Mouse (Mus musculus) gastrocnemius, postnatal 4 days (tissue): ENCODE measurements around the gene Ank. TPM values are rescaled to one million over a fixed set of nuclear protein-coding genes. Genes with fewer than 3 reads are reported as not detected.
"Not testable (repeated sequence)": the region's sequence is repeated elsewhere in the genome, so short reads cannot be mapped to it uniquely, and the experiment has no call there.

ENCODE experiments used
- DNase-seq, 2 experiments: peaks; one replicate each; pipeline ENCODE4 v3.0.0; 2021 to 2022; ENCODE audit warnings: low spot score in 2 of 2, mixed read lengths in 2 of 2
- total RNA-seq, 2 experiments: library from RNA; stranded (reverse); gene quantifications; 2 replicates each; pipeline ENCODE4 v1.2.3; 2021

Ank gene
- total RNA-seq, 2 experiments from 2014 or later = 21.5 to 26.0 TPM

DNA sequence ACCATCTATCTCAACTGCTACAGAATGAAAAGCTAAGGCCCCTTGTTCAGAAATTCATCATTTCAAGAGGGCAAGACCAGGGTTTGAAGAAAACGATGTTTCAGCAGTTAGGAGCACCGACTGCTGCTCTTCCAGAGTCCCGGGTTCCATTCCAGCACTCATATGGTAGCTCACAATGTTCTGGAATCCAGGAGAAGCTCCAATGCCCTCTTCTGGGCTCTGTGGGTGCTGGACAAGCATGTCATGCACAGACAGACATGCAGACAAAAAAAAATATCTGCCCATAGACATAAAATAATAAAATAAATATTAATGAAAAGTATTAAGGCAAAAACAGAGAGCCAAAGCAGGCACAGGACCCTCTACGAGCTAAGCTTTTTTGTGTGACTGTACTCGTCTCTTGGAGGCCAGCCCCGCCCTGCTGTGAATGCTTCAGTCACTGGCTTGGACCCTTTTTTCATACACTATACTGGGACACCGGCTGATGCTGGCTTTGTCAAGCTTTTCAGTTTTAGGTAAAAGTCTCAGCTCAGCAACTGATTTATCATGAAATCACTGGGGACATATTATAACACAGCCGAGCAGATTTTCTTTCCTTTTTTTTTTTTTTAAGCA is 979 bp upstream of the Ank start:
- no peak for DNase-seq

DNA sequence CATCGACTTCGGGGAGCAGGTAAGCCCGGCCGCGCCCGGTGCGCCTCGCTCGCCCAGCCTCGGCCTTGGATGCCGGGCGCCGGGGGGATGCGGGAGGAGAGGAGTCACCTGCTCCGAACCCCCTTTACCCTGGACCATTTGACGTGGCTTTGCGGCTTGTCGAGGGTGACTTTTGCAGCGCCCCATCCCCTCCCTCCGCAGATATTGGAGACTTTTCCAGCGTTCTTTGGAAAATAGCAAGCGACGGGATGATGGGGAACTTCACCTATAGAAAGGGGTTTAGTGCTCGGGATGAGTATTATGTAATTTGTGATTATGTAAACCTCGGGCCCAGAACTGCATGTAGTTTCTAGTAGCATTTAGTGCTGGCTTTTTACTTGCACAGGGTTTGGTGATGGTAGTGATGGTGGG is 609 bp downstream of the Ank start:
- no peak for DNase-seq

DNA sequence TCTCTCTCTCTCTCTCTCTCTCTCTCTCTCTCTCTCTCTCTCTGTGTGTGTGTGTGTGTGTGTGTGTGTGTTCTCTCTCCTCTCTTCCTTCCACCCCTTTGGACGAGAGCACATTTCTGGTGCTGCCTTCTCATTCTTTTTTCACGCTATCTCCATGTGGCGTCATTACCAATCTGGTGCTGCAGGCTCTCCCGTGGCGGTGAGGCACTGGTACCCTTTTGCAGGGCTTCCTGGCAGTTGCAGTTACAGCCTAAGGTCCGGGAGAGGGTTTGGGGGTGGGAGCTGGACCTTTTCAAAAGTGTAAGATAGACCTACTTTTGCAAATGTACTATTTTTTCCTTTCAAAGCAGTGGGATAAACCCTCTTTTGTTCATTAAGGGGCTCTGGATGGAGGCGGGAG is 1.2 kb downstream of the Ank start:
- no peak for DNase-seq

DNA sequence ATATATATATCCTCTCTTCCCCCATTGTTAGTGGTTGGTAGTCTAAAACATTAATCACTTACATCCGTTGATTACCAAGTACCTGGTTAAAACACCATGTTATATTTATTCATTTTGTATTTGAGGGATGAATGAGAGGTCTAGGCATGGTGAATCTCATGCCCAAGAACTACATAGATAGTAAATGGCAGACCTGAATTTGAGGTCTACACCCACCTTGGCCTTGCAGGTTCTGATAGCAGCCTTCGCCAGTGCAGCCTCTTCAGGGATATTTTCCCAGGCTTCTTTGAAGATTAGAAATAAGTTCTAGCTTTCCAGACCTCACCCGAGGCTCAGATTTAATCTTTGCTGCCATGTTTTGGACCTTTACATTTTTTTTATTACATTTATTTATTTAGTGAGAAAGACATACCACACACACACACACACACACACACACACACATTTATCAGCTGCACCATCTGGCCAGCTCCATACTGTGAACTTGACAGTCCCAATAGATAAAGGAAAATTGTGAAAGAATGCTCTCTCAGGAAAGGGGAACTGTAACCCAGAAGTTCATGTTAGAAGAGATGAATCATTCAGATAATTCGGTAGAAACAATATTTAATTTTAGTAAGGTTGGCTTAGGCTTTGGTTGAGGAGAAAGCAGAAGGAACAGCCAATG is 2.5 kb downstream of the Ank start:
- no peak for DNase-seq

DNA sequence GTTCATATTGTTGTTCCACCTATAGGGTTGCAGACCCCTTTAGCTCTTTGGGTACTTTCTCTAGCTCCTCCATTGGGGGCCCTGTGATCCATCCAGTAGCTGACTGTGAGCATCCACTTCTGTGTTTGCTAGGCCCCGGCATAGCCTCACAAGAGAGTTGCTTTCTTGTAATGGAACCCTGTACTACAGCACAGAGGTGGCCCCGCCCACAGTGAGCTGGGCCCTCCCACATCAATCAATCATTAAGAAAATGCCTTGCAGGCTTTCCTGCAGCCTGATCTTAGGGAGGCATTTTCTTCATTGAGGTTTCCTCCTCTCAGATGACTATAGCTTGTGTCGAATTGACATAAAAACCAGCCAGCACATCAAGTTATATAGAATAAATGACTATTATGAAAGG is 3.9 kb downstream of the Ank start:
- DNase-seq = not testable (repeated sequence)

DNA sequence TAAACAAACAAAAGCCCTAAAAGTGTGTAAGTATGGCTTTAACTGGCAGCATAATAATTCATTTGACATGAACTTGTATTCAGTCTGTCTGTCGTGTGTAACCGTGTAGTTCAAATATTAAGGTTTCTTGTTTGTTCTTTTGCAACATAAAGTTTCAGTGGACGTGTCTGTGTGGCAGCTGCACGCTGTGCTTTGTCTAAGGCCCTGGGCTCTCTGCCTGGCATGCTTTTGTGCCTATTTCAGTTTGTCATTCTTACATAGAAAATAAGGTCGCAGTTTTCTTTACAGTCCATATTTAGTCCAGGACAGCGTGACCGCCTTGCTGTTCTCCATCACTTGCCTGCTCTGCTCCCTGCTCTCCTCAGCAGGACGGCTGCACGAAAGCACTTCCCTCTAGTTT is 5.8 kb downstream of the Ank start:
- DNase-seq = no peak

DNA sequence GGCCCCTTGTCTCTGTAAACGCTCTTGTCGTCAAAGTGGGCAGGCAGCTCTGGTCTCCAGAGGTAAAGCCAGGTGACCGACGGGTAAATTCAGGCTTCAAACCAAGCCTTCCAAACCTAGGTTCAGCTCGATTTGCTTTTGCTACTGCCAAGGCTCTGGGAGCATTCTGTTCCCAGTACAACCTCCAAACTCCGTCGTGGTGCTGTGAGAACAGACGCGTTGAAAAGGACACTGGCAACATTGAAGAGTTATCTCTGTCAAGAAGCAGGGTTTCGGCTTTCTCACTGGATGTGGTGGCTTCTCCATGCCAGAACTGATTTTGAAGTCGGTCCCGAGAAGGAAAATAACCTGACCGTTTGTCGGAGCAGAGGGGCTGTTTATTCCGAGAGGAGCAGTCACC is 9.5 kb downstream of the Ank start:
- DNase-seq = no peak

DNA sequence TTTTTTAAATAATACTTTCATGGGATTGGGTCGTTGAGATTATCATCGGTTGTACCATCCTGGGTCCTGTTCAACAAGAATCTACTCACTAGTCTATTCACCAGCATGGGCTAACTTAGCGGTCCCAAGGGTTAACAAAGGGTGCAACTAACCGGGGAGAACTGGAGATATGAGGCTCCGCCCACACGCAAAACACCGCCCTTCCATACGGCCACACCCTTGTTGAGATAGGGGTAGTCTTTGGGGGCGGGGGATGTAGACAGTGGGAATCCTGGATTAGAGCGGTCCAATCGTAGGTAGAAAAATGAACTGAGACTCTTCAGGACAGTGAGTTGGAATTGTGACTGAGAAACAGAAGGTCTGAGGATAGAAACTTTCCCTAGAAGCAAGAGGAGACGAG is 10.2 kb downstream of the Ank start:
- DNase-seq = no peak

DNA sequence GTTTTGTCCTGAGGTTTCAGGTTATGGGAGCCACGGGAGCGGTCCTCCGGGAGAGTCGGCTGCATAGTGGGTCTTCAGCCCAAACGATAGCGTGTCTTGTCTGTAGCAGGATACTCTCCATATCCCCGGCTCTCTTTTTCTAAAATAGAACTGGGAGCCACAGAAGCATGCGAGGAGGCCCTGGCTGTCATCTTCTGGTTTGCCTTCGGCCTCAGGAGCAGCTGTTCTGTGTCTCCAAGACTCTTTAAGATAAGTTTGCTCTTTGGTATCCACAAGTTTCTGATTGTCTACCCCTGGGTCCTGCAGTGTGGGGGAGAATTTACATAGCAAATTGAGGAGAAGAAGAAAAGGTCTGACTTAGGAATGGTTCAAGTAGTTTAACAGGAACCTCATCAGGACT is 10.7 kb downstream of the Ank start:
- DNase-seq = no peak

DNA sequence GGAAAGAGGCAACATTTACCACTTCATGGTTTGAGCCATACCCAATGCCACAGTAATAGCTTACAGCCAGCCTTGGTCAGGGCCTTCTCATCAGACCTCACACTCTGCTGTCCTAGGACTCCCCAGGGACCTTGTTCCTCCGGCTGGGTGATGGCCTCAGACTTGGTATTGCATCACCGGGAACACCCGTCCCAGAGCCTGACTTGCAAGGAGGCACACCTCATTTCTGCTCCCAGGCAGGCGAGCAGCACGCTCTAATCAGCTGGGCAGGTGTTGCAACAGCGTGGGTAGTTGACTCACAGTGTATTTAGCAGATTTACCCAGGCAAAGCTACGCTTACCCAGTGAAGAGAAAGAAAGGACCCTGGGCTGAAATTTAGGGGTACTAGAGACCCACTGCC is 11.2 kb downstream of the Ank start:
- no peak for DNase-seq

DNA sequence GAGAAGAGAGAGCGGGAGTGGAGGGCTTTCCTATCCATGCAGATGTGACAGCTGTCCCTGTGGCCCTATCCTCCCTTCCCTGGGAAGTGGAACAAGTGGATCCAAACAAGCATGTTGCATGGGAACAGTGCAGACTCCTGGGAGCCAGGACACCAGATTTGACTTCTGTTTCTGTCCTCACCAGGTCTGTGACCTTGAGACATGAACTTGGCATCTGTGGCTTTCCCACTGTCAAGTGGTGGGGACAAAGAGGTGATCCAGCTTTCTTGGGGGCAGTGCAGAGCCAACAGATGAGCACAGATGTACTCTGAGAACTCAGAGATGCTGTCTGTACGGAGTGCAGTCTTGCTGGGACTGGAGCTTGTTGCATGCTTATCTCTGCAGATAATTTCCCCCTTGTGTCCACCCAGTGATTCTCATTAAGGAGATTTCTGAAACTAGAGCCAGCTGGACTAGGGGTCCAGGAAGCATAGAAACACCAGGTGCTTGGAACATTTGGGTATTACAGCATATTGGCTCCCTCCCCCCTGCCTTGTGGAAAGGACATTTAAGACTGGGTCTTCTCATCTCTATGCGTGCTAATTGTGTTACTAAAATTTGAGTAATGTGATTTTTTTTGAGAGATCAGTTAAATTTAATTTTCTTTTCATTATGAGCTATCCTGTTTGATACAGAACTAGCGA is 14.0 kb downstream of the Ank start:
- no peak for DNase-seq

DNA sequence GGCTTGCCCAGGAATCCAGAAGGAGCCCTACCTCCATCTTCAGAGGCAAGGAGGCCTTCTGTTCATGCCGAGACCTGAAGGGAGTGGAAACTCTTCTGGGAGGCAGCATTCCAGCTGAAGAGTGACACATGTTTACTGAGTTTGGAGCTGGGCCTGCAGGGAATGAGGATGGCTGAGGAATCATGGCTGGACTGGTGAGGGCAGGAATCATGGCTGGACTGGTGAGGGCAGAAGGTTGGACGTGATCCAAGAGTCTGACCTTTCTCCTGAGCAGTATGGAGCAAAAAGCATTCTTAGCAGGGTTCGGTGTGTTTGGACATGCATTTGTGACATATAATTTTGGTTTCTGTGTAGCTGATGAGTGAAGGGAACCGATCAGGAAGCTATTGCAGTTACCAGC is 15.5 kb downstream of the Ank start:
- DNase-seq = no peak

DNA sequence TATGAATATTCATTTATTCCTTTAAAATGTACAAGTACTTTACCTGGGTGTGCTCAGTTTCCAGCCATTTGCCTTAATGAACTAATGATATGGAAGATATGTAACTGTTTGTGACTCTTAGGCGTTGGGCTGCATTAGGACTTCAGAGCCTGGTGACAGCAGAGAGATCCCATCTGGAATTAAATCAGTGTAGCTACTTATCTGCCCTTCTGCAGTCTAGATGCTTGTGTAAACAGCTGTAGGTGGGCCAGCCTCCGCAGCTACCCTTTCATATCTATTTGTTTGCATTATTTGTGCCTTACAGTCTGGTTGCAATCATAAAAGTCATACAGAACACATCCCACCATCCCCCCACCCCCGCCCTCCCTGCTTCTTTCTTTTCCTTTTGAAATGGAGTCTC is 16.7 kb downstream of the Ank start:
- DNase-seq = no peak

DNA sequence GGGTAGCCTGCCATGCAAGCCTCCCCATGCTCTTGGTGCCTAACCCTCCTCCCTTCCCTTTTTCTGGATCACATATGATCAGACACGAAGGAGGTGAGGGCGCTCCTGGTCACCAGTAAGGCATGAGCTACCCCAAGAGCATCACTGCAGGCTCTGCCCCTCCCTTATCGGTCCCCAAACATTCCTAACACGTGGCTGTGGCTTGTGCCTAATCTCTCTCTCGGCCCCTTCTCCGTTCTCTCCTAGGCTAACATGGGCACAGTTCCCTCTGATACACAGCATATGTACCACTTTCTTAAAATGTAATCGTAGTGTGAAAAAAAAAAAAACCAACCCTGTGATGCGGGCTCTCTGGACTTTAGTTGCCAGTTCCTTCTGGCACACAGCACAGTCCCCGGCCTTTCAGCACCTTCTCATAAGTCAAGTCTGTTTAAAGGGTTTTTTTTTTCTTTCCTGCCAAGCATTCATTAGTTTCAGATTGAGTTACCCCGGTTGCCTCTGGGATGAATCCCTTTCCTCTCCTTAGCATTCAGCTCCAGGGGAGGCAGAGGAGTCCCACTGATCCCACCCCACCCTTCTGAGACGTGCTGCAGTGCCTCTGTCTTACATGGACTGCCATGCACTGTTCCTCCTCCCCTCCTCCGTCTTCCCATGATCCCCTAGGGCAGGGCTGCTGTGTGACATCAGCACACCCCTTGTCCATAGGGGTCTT is 19.2 kb downstream of the Ank start:
- DNase-seq = no peak

DNA sequence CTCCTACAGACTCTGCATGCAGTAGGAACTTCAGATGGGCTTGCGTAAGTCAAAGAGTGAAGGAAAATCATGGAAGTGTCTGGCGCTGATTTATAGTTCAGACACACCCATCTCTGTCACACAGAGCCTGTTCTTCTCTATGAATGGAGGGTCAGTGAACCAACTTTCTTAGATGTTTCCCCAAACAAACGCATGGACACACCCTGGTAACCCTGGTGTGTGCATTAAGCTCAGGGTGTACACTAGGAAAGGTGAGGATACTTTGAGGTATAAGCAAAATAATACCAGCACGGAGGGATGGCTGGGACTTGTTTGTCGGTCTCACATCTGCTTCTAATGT is 19.8 kb downstream of the Ank start:
- no peak for DNase-seq

DNA sequence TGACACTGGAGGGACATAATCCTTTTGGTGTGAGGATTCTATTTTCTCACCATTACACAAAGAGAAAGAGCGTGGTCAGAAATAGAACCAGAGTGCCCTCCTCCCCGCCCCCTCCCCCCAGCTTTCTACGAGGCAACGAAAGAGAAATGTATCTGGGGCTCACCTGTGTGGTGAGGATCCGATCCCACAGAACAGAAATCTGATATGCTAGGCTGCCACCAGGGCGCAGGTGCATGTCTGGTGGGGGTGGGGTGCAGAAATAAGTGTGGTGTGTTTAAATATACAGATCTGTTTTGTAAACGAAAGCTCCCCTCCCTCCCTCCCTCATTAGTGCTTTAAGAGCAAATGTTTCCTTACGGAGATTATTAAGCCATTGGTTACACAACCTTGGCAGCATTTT is 20.6 kb downstream of the Ank start:
- DNase-seq = no peak

DNA sequence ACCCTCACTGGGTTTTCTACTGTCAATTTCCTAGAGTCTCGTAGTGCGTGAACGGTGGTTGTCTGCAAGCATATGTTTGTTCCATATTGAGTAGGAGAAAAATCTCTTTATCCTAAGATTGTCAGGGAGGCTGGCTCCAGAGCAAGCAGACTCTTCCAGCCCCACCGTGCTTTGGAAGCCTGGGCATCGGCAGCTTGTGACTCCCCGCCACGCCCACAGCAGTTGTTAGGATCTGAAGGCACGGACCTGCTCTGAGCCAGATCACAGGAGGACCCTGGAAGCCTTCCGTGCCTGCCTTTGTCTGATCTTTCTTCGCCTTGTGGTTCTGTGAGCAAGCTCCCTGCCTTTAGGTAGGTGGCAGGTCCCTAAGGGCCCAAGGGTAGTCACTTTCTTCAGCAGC is 21.6 kb downstream of the Ank start:
- DNase-seq = no peak

DNA sequence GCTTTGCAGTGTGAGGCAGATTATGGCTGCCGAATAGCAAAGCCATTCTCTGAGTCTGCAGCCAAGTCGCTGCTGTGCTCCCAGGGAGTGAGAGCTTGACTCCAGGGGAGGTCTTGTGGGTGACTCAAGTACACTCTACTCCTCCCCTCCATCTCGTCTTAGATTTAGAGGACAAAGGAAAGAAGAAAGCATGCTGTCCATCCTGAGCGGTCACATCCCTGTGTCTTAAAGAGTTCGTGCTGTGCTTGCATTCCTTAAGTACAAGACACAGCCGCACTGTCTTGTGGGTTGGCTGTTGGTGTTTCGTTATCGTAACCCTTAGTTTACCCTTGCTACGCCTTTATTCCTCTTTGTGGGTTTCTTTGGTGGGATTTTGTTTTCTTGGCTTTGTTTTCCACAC is 24.2 kb downstream of the Ank start:
- no peak for DNase-seq

DNA sequence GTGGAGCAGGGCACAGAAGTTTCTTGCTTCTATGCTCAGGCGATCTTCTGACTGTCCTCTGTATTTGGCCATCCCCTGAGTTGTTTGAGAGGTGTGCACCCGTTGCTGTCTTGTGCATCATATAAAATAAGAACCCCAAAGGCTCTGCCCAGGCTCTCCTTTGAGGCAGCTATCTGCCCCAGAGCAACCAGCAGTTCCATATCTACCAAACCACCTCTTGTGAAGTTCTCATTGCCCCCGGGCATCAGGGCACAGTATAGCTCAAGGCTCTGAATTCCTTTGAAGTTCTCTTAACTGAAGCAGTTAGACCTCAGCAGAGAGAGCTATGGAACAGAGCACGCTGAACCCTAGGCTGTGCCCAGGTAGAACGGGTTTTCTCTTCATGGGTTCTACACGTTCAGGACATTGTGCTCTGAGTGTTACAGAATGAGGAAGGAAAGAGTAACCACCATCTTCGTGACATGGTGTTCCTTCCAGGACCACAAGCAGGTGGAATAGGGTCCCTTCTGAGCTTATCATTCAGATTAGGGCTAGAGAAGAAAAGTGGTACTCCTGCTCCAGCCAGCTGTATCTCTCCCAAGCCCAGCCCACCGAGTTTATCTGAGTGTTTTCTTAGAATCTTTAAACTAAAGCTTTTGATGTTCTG is 25.1 kb downstream of the Ank start:
- DNase-seq = no peak

DNA sequence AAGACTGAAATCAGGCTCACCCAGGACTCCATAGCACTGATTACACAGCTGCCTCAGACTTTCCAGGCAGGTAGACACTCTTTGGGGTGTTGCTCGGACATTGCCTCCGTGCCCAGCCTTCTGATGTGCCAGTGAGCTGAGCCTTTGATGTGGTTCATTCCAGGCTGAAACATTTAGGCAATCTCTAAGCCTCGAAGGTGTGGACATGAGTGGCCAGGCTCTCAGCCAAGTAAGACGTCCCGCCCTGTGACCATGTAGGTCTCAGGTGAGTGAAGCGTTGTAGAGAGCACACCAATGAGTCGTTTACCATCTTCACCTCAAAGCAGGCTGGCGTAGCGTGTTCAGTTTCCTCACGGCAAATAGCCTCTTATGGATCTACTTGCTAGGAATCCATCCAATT is 25.7 kb downstream of the Ank start:
- DNase-seq = no peak

DNA sequence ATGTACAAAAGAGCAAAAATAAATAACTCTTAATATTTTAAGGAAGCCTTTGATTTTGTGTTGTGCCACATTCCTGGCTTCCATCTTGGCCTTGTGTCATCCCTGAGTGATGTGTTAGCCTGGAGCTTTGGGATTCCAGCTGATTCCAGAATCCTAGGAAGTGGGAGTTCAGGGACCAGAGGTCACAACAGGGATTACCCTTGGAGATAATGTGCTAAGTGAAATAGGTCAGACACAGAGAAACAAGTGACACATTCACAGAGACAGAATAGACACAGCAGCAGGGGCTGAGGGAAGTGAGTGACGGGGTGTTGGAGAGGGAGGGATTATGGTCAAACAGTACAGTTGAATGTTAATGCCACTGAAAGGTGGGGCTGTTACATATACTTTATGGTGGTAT is 26.3 kb downstream of the Ank start:
- no peak for DNase-seq

DNA sequence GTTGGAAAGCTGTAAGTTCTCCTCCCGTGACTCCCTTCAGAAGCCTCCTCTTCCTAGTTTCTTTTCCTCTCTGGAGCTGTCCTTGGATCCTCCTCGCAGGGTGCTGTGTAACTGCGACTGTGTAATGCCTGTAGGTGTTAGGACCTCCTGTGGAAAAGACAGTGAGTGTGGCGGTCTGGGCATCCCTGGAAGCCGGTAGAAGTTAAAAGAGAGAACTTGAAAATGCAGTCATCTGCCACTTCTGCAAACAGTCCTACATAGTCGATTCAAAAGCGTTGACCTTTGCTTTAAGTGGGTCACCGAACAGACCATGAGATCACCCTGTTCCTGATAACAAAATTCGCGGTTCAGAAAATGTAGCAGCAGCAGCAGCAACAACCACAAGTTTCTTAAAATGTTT is 27.0 kb downstream of the Ank start:
- DNase-seq = no peak
